Mouse (Mus musculus) gonadal fat pad, adult 2 months (tissue): Measurements from ENCODE around the gene Sap18b. TPM values are rescaled to one million over a fixed set of nuclear protein-coding genes. Genes with fewer than 3 reads are reported as not detected.

Experiments
- polyA plus RNA-seq: library from polyadenylated mRNA; depleted of rRNA; stranded (reverse); fragments of >200 nt; gene quantifications from 2 replicates; pipeline ENCODE4 v1.2.3, GENCODE M21; 2012; rRNA removed

Sap18b gene
- polyA plus RNA-seq, 1 experiment = 37.1 TPM

Other genes starting within 250 kb of the Sap18b start
- 0.49 and 0.55 TPM in 2 replicates for gene Prss54, start 249.0 kb upstream of the Sap18b start, polyA plus RNA-seq
- gene Gins3, start 191.9 kb upstream of the Sap18b start, polyA plus RNA-seq = 2.5 and 3.0 TPM in 2 replicates
- gene Ndrg4, start 148.4 kb upstream of the Sap18b start, polyA plus RNA-seq = 95.6 and 101 TPM in 2 replicates
- gene Setd6, start 109.5 kb upstream of the Sap18b start, polyA plus RNA-seq = 7.8 and 8.2 TPM in 2 replicates
- gene Cnot1, start 17.9 kb upstream of the Sap18b start, polyA plus RNA-seq = 88.3 and 124 TPM in 2 replicates
- gene Slc38a7, start 28.2 kb downstream of the Sap18b start, polyA plus RNA-seq = 23.0 and 25.1 TPM in 2 replicates
- 342 and 446 TPM in 2 replicates for gene Got2, start 63.2 kb downstream of the Sap18b start, polyA plus RNA-seq